Mouse (Mus musculus): ENCODE results near the gene Pxk.

DNA sequence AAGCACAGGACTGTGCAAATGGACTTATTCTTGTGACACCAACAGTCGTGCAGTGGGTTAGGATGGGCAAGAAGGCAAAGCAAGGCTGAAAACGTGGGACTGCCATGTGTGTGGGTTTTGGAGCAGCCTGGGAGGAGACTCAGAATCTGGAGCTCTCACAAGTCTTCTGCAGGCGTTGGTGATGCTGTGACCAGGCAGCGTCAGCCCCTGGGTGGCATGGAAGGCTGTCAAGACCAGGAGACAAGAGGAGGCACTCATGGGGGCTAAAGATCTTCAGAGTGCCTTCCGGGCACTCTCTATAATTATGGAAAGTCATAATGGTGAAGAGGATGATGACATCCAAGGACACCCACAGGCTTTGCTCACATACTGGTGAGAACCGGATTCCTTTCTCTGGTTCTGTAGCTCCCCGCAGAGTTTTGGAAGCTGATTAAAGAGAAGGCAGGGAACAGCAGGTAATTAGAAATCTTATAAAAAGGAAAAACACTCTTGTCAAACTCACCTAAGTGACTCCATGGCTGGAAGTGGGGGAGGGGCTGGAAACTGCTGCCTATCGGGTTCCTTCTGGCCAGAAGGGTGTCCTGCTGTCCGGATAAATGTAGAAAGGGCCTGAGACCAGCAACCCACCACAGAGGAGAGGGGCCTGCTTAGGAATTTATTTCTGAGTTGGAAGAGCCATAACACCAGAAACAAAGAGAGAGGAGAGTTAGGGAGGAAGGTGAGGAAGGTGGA lies 108.3 kb downstream of the Pxk start:
- no peak for TF ChIP-seq POLR2A (IDR thresholded peaks at IDR 0.05; ENCODE audit: insufficient read depth, low read depth, low read length)
- TF ChIP-seq EP300 (IDR thresholded peaks at IDR 0.05; ENCODE audit: insufficient read depth, low read depth, low read length): no peak
- TF ChIP-seq CTCF (IDR thresholded peaks at IDR 0.05): no peak

Data from heart, adult 2 months (tissue).